In the genomic region with DNA sequence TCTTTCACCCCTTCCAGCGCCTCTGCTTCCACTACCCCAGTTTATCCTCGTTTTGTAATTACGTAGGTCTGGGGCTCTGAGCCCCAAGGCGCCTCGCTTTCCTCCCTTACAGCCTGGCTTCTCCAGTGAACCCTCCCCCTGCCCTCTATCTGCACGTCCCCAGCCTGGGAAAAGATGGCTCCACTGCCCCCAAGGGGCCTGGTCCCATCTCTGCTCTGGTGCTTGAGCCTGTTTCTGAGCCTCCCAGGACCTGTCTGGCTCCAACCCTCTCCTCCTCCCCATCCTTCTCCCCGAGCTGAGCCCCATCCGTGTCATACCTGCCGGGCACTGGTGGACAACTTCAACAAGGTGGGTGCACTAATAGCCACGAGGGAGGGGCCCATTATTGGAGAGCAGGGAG, we compare ENCODE assay signal across 8 mouse cellular contexts. TPM values are rescaled to one million over a fixed set of nuclear protein-coding genes. Genes with fewer than 3 reads are reported as not detected.
A peak's percentile ranks its signal among the peaks of the same experiment; 100 is the strongest.
DNase-seq lines count a peak whose midpoint lies in the region; ATAC-seq and TF ChIP-seq lines count a peak whose summit lies in the region.

No protein-coding gene starts in this region.

- H3K36me3 ChIP-seq in liver, adult 2 months (ENCODE audit: control insufficient read depth, insufficient read depth, low read length), result peaks cover 3% of the 10 kb centered on the region; the same call in 1 of the 2 replicates
- H3K36me3 ChIP-seq in forebrain, embryonic 12.5 days (replicated peaks), result peaks cover 20% of the 10 kb centered on the region
- H3K36me3 ChIP-seq in intestine, postnatal 0 days (ENCODE audit: control insufficient read depth, insufficient read depth), result peaks cover 5% of the 10 kb centered on the region
- no peaks in the 10 kb centered on the region for H3K36me3 ChIP-seq in midbrain, embryonic 11.5 days (ENCODE audit: control insufficient read depth, insufficient read depth, low read length)

- peak overlapping the region; percentile 80 for H3K4me2 ChIP-seq in forebrain, embryonic 12.5 days
- H3K4me2 ChIP-seq in intestine, postnatal 0 days (replicated peaks; ENCODE audit: low read depth), result peak overlapping the region; percentile 72
- H3K4me2 ChIP-seq in midbrain, embryonic 11.5 days, result peak overlapping the region; percentile 88

- H3K27me3 ChIP-seq in liver, adult 2 months (ENCODE audit: control insufficient read depth, insufficient read depth, low read length), result no peaks in the 10 kb centered on the region
- peaks cover 28% of the 10 kb centered on the region for H3K27me3 ChIP-seq in forebrain, embryonic 12.5 days
- H3K27me3 ChIP-seq in intestine, postnatal 0 days (replicated peaks; ENCODE audit: control insufficient read depth, insufficient read depth, low read length), result no peaks in the 10 kb centered on the region
- no peaks in the 10 kb centered on the region; the same call in 1 of the 2 replicates for H3K27me3 ChIP-seq in midbrain, embryonic 11.5 days (ENCODE audit: control insufficient read depth, insufficient read depth, low read length)

- 4% methylated on average over 10 of the region's 10 CpGs for WGBS in liver, adult 2 months
- WGBS in forebrain, embryonic 12.5 days, result 10% methylated on average over 10 of the region's 10 CpGs
- 8% methylated on average over 10 of the region's 10 CpGs for WGBS in intestine, postnatal 0 days
- WGBS in midbrain, embryonic 11.5 days, result 8% methylated on average over 10 of the region's 10 CpGs

- peaks cover 28% of the 10 kb centered on the region for H3K4me1 ChIP-seq in liver, adult 2 months (ENCODE audit: control insufficient read depth, insufficient read depth, low read length)
- peaks cover 35% of the 10 kb centered on the region for H3K4me1 ChIP-seq in forebrain, embryonic 12.5 days
- no peaks in the 10 kb centered on the region for H3K4me1 ChIP-seq in intestine, postnatal 0 days (replicated peaks; ENCODE audit: control insufficient read depth, insufficient read depth, low read length)
- peaks cover 21% of the 10 kb centered on the region for H3K4me1 ChIP-seq in midbrain, embryonic 11.5 days (ENCODE audit: control insufficient read depth, insufficient read depth, low read length)

- H3K4me3 ChIP-seq in liver, adult 2 months (ENCODE audit: insufficient read depth, low read depth, low read length), result peak overlapping the region; percentile 63
- peak overlapping the region; percentile 69 for H3K4me3 ChIP-seq in forebrain, embryonic 12.5 days (replicated peaks)
- peak overlapping the region; percentile 49 for H3K4me3 ChIP-seq in intestine, postnatal 0 days (ENCODE audit: low read depth, low read length)
- H3K4me3 ChIP-seq in midbrain, embryonic 11.5 days (ENCODE audit: low read depth, low read length), result peak overlapping the region; percentile 66

- H3K9ac ChIP-seq in liver, adult 2 months (ENCODE audit: low read depth, low read length), result peak overlapping the region; percentile 71
- H3K9ac ChIP-seq in forebrain, embryonic 12.5 days, result peak overlapping the region; percentile 72
- H3K9ac ChIP-seq in intestine, postnatal 0 days (ENCODE audit: low read depth, low read length), result peak overlapping the region; percentile 54
- H3K9ac ChIP-seq in midbrain, embryonic 11.5 days (ENCODE audit: low read length), result peak overlapping the region; percentile 88

- no peak for TF ChIP-seq CTCF in liver, adult 2 months (IDR thresholded peaks at IDR 0.05; ENCODE audit: low read depth, low read length)
- no peak for TF ChIP-seq CTCF in brain, embryonic 14.5 days (IDR thresholded peaks at IDR 0.05; ENCODE audit: borderline replicate concordance, extremely low read depth, insufficient read depth, insufficient read length)
- peak; percentile 37 for TF ChIP-seq CTCF in intestine, postnatal 0 days (IDR thresholded peaks at IDR 0.05; ENCODE audit: low read depth)

- peak; percentile 62 for ATAC-seq in forebrain, embryonic 12.5 days (ENCODE audit: low FRiP score)
- no peak; the same call in 1 of the 2 replicates for ATAC-seq in intestine, postnatal 0 days
- ATAC-seq in midbrain, embryonic 11.5 days (ENCODE audit: low FRiP score), result peak; percentile 57

- no peaks in the 10 kb centered on the region for H3K9me3 ChIP-seq in forebrain, embryonic 12.5 days
- no peaks in the 10 kb centered on the region for H3K9me3 ChIP-seq in intestine, postnatal 0 days (ENCODE audit: control insufficient read depth)
- no peaks in the 10 kb centered on the region for H3K9me3 ChIP-seq in midbrain, embryonic 11.5 days (ENCODE audit: control insufficient read depth, low read length)

- DNase-seq in liver, adult 2 months (ENCODE audit: extremely low read depth, low read depth, low spot score), result no peak
- no peak for DNase-seq in liver
- DNase-seq in brain, embryonic 14.5 days (ENCODE audit: low read depth), result peak; percentile 55
- no peak for DNase-seq in midbrain, embryonic 11.5 days (ENCODE audit: low spot score, missing footprints)
- DNase-seq in gastrocnemius, adult 18-20 months (ENCODE audit: low spot score), result no peak
- no peak for DNase-seq in gastrocnemius, postnatal 10 days

- peaks cover 5% of the 10 kb centered on the region; the same call in 1 of the 2 replicates for H3K79me2 ChIP-seq in liver, adult 2 months (ENCODE audit: control insufficient read depth, insufficient read depth, low read length)

- no peak for TF ChIP-seq POLR2A in liver, adult 2 months (IDR thresholded peaks at IDR 0.05; ENCODE audit: extremely low read depth, insufficient read depth, low read length)
- no peak for TF ChIP-seq POLR2A in brain, embryonic 14.5 days (IDR thresholded peaks at IDR 0.05; ENCODE audit: borderline replicate concordance, extremely low read depth, insufficient read depth, insufficient read length, poor library complexity, severe bottlenecking)

- H3K27ac ChIP-seq in liver, adult 2 months (replicated peaks; ENCODE audit: insufficient read depth, low read depth, low read length), result peak overlapping the region; percentile 80
- H3K27ac ChIP-seq in forebrain, embryonic 12.5 days, result peak overlapping the region; percentile 87
- H3K27ac ChIP-seq in intestine, postnatal 0 days (ENCODE audit: low read depth, low read length), result peak overlapping the region; percentile 54; the same call in 1 of the 2 replicates
- H3K27ac ChIP-seq in midbrain, embryonic 11.5 days (ENCODE audit: low read depth, low read length), result peak overlapping the region; percentile 86

RNA-seq across cellular contexts. Expression of gene Creld1, which starts 0.6 kb away (rescaled TPM):
- 12.3 and 15.9 TPM in 2 replicates for total RNA-seq in liver, adult 2 months (2014; rRNA removed)
- 24.4 and 28.7 TPM in 2 replicates for polyA plus RNA-seq in liver, adult 2 months (2012; rRNA removed)
- 33.3 and 42.2 TPM in 2 replicates for polyA plus RNA-seq in brain, embryonic 14.5 days (2012; rRNA removed)
- 39.6 and 43.1 TPM in 2 replicates for polyA plus RNA-seq in forebrain, embryonic 12.5 days (2016; fragmentation: Nextera tagmentation; extraction: Ambion mirVana)
- 8.5 and 9.7 TPM in 2 replicates for polyA plus RNA-seq in intestine, postnatal 0 days (2015; fragmentation: Nextera tagmentation; extraction: Ambion mirVana)
- 29.2 and 29.9 TPM in 2 replicates for polyA plus RNA-seq in midbrain, embryonic 11.5 days (2014; fragmentation: Nextera tagmentation; extraction: Ambion mirVana)
- 10 to 100 TPM; 42.1 to 45.1 TPM for total RNA-seq in gastrocnemius, adult 18-20 months (2021)
- total RNA-seq in gastrocnemius, postnatal 10 days (2021), result 10 to 100 TPM; 33.8 to 39.8 TPM

RNA-seq across cellular contexts. Expression of gene Il17rc, which starts 12.5 kb away (rescaled TPM):
- total RNA-seq in liver, adult 2 months (2014; rRNA removed), result 27.8 and 32.6 TPM in 2 replicates
- 79.2 and 87.5 TPM in 2 replicates for polyA plus RNA-seq in liver, adult 2 months (2012; rRNA removed)
- 2.7 and 3.3 TPM in 2 replicates for polyA plus RNA-seq in brain, embryonic 14.5 days (2012; rRNA removed)
- polyA plus RNA-seq in forebrain, embryonic 12.5 days (2016; fragmentation: Nextera tagmentation; extraction: Ambion mirVana), result 1.6 and 2.2 TPM in 2 replicates
- polyA plus RNA-seq in intestine, postnatal 0 days (2015; fragmentation: Nextera tagmentation; extraction: Ambion mirVana), result 16.5 and 17.4 TPM in 2 replicates
- 2.7 and 3.1 TPM in 2 replicates for polyA plus RNA-seq in midbrain, embryonic 11.5 days (2014; fragmentation: Nextera tagmentation; extraction: Ambion mirVana)
- total RNA-seq in gastrocnemius, adult 18-20 months (2021), result 1 to 10 TPM; 3.8 to 4.9 TPM
- 1 to 10 TPM; 5.9 to 9.1 TPM for total RNA-seq in gastrocnemius, postnatal 10 days (2021)

RNA-seq across cellular contexts. Expression of gene Prrt3, which starts 18.0 kb away (rescaled TPM):
- under 0.01 TPM in 1 of 2 replicates, not detected in the other for total RNA-seq in liver, adult 2 months (2014; rRNA removed)
- not detected in 2 replicates for polyA plus RNA-seq in liver, adult 2 months (2012; rRNA removed)
- polyA plus RNA-seq in brain, embryonic 14.5 days (2012; rRNA removed), result 8.7 and 8.9 TPM in 2 replicates
- 2.3 and 2.4 TPM in 2 replicates for polyA plus RNA-seq in forebrain, embryonic 12.5 days (2016; fragmentation: Nextera tagmentation; extraction: Ambion mirVana)
- polyA plus RNA-seq in intestine, postnatal 0 days (2015; fragmentation: Nextera tagmentation; extraction: Ambion mirVana), result 0.47 and 0.52 TPM in 2 replicates
- 0.97 and 1.1 TPM in 2 replicates for polyA plus RNA-seq in midbrain, embryonic 11.5 days (2014; fragmentation: Nextera tagmentation; extraction: Ambion mirVana)
- total RNA-seq in gastrocnemius, adult 18-20 months (2021), result under 1 TPM in 1 of 2 experiments, not detected in 1; 0.07 TPM
- under 1 TPM; 0.20 to 0.23 TPM for total RNA-seq in gastrocnemius, postnatal 10 days (2021)

RNA-seq across cellular contexts. Expression of gene Il17re, which starts 25.4 kb away (rescaled TPM):
- total RNA-seq in liver, adult 2 months (2014; rRNA removed), result 0.46 TPM in 1 of 2 replicates, not detected in the other
- polyA plus RNA-seq in liver, adult 2 months (2012; rRNA removed), result 0.26 TPM in 2 replicates
- polyA plus RNA-seq in brain, embryonic 14.5 days (2012; rRNA removed), result 0.47 and 0.63 TPM in 2 replicates
- polyA plus RNA-seq in forebrain, embryonic 12.5 days (2016; fragmentation: Nextera tagmentation; extraction: Ambion mirVana), result 0.46 and 0.55 TPM in 2 replicates
- polyA plus RNA-seq in intestine, postnatal 0 days (2015; fragmentation: Nextera tagmentation; extraction: Ambion mirVana), result 2.2 and 2.3 TPM in 2 replicates
- polyA plus RNA-seq in midbrain, embryonic 11.5 days (2014; fragmentation: Nextera tagmentation; extraction: Ambion mirVana), result 0.19 and 0.40 TPM in 2 replicates
- total RNA-seq in gastrocnemius, adult 18-20 months (2021), result under 1 TPM; 0.26 to 0.30 TPM
- under 1 TPM; 0.45 to 0.61 TPM for total RNA-seq in gastrocnemius, postnatal 10 days (2021)

RNA-seq across cellular contexts. Expression of gene Jagn1, which starts 41.4 kb away (rescaled TPM):
- 20.2 and 26.6 TPM in 2 replicates for total RNA-seq in liver, adult 2 months (2014; rRNA removed)
- 59.1 and 61.5 TPM in 2 replicates for polyA plus RNA-seq in liver, adult 2 months (2012; rRNA removed)
- 60.1 and 71.0 TPM in 2 replicates for polyA plus RNA-seq in brain, embryonic 14.5 days (2012; rRNA removed)
- 68.5 and 71.3 TPM in 2 replicates for polyA plus RNA-seq in forebrain, embryonic 12.5 days (2016; fragmentation: Nextera tagmentation; extraction: Ambion mirVana)
- polyA plus RNA-seq in intestine, postnatal 0 days (2015; fragmentation: Nextera tagmentation; extraction: Ambion mirVana), result 44.9 and 48.8 TPM in 2 replicates
- 73.1 and 75.0 TPM in 2 replicates for polyA plus RNA-seq in midbrain, embryonic 11.5 days (2014; fragmentation: Nextera tagmentation; extraction: Ambion mirVana)
- total RNA-seq in gastrocnemius, adult 18-20 months (2021), result 10 to 100 TPM; 28.2 to 28.9 TPM
- 10 to 100 TPM; 27.9 to 32.7 TPM for total RNA-seq in gastrocnemius, postnatal 10 days (2021)
